Mouse (Mus musculus) Patski (cell line): ENCODE data around the gene Creg1. TPM values are rescaled to one million over a fixed set of nuclear protein-coding genes. Genes with fewer than 3 reads are reported as not detected.
A peak's percentile ranks its signal among the peaks of the same experiment; 100 is the strongest.

Experiments used
- ATAC-seq: fragments of 100-300 bp; one replicate; pipeline ENCODE4 v1.8.0; 2021
- CTCF ChIA-PET: fragments of 350-600 bp; sonication (Branson Sonifier 250); formaldehyde crosslinking; loops from one replicate; lab custom pipeline; 2022; ENCODE audit warnings: inconsistent platforms; lab: Charles Lee
- POLR2A ChIA-PET: fragments of 350-600 bp; sonication (Branson Sonifier 250); formaldehyde crosslinking; loops from one replicate; lab custom pipeline; 2022; ENCODE audit warnings: antibody characterized with exemption, inconsistent platforms; lab: Charles Lee
- DNase-seq: peaks from one replicate; pipeline ENCODE4 v3.0.0-alpha.2; 2011; ENCODE audit warnings: low read depth, low spot score
- H3K27me3 ChIP-seq: fragments of 371-371 bp; one replicate; pipeline ENCODE4 v1.5.1; 2021
- CTCF ChIP-seq: fragments of 100-300 bp; IDR thresholded peaks from one replicate; pipeline ENCODE4 v1.5.1; 2021
- in situ Hi-C: fragments of 300-500 bp; cut with MboI; formaldehyde crosslinking; loops from 3 replicates; pipeline ENCODE4 v1.11.1; 2018; ENCODE audit warnings: low pct_unique_long_range_greater_than_20kb, mixed read lengths
- polyA plus RNA-seq: library from polyadenylated mRNA; unstranded; gene quantifications from one replicate; pipeline ENCODE4 v1.2.3, GENCODE M21; 2021

Creg1 gene
- polyA plus RNA-seq, 1 experiment from 2014 or later = 26.5 TPM

DNA sequence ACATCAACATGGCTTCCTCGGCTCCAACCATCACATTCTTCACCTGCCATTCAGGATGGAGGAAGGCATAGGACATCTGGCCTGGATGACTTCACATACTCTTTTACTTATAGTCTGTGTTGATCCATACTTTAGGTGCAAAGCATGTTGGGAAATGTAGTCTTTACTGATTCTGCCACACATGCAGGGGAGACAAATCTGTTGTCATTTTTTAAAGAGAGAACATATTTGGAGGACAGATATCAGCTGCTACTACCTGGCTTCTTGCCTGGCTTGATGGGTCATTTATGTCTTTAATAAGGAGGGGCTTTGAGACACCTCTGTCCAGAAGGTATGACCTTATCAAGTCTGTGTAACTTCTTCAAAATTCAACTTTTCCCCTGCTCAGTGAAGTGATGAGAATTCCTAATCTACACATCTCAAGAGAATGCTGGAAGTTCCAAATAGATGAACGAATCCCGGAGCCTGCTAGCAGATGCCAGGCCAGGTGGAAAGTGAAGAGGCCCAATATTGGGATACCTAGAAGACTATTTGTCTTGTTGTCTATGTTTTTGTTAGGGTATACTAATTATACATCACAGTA is 35.4 kb upstream of the Creg1 start:
- ChIA-PET CTCF (interaction anchor here (1.3 kb wide), 1 partner anchor 60 kb away, joined by 3 read pairs; no protein-coding TSS in a partner anchor), POLR2A (no interaction called here)
- in situ Hi-C loops = no loop called here
- DNase-seq (no peak), ATAC-seq (no peak)
- no peaks in the 10 kb centered on the region for H3K27me3 ChIP-seq
- TF ChIP-seq CTCF = no peak

DNA sequence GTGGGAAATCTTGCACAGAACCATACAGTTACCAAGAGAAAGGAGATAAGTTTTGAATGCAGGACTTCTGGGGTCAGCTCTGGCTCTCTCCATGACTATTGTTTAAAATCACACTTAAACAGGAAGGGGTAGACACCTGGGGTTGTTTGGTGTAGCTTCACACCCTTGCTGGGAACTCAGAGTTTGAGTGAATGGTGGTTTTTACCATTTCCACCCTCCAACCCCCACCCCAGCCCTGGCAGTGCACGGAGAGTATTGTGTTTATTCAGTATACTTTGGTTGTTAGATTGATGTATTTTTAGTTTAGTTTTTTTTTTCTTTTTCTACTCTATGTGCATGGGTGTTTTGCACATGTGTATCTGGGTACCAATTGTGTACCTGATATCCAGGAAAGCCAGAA is 33.4 kb upstream of the Creg1 start:
- DNase-seq = no peak
- POLR2A ChIA-PET = interaction anchor here (0.6 kb wide), 1 partner anchor 193 kb away, joined by 4 read pairs; no protein-coding TSS in a partner anchor
- ATAC-seq = no peak
- in situ Hi-C loops = no loop called here
- H3K27me3 ChIP-seq = peaks cover 3% of the 10 kb centered on the region
- CTCF ChIA-PET = interaction anchor here (1.1 kb wide), 1 partner anchor 41 kb away, joined by 3 read pairs; no protein-coding TSS in a partner anchor
- no peak for TF ChIP-seq CTCF

DNA sequence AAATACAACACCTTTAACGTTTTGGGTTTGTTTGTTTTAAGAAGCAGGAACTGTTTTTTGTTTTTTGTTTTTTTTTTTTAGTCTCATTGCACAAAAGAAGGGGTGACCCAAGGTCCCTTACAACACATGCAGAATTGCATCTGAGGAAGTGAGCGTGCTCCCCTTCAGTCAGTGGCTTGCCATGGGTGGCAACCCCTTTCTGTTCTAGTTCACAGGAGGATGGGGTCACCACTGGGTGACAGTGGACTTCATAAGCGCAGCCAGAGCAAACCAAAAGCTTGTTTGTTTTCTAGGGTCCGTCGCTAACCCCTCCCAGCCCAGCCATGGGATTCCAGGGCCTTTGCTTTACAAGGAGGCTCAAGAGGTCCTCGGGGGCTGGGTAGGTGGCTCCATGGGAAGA is 32.0 kb upstream of the Creg1 start:
- ChIA-PET CTCF (no interaction called here), POLR2A (no interaction called here)
- no peak for ATAC-seq
- H3K27me3 ChIP-seq = peaks cover 4% of the 10 kb centered on the region
- no peak for DNase-seq
- no peak for TF ChIP-seq CTCF
- in situ Hi-C loops = no loop called here

DNA sequence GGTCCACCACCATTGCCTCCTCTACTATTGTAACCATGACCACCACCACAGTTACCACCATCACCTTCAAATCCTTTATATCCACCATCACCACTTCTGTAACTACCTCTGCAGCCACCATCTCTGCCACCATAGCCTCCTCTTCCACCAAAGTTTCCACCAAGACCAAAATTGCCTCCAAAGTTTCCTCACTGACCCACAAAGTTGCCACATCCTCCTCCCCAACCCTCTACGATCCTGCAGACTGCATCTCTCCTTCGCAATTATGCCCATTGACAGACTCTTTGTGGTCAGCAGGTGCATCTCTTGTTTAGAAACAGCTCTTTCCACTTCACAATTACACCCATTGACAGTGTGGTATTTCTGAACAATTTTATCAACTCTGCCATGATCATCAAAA is 28.7 kb upstream of the Creg1 start:
- ChIA-PET CTCF (interaction anchor here (1.2 to 3.8 kb wide), 6 partner anchors 14 to 151 kb away, joined by 3 to 32 read pairs (median 6); no protein-coding TSS in a partner anchor), POLR2A (interaction anchor here (0.9 to 1.1 kb wide), 2 partner anchors 68 to 72 kb away, joined by 3 to 4 read pairs; no protein-coding TSS in a partner anchor)
- no peak for DNase-seq
- no peak for ATAC-seq
- in situ Hi-C loops = loop anchor here (5.0 kb wide), 2 partner anchors 73 to 153 kb away; no protein-coding TSS in a partner anchor
- H3K27me3 ChIP-seq = peaks cover 21% of the 10 kb centered on the region
- no peak for TF ChIP-seq CTCF

DNA sequence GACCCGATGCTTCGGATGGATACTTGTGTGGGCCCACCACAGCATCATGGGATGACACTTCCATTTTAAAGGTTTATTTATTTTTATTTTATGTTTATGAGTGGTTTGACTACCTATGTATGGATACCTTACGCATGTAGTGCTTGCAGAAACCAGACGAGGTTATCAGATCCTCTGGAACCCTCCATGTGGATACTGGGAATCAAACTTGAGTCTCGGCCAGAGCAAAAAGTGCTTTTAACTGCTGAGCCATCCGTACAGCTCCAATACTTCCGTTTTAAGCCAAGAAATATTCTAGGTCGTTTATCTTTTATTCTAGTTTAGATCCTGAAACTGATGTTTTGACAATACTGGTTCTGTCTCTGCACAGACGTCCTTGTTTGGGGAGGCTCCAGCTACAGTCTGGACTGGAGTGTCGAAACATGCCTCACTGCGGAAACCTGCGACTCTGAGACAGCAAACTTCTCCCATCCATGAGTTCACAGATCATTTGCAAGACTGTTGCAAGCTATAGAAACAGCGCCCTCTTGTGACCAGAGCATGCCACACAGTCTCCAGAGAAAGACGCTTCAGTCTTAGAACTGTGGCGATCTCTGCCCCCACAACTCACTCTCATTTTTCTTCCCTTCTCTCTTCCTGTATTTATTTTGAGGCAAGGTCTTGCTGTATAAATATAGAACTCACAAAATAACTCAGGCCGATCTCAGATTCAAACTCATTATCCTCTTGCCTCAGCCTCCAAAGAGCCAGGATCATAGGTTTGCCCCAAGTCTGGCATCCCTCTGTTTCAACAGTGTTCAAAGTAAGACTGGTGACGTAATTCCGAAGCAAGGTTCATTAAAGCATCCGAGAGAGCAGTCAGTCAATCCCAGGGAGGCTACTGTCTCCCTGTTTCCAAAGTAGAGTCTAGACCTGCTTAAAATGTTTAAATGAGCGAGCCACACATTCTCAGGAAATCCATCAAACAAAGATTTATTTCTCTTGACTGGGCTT is 27.4 kb upstream of the Creg1 start:
- in situ Hi-C loops = loop anchor here (5.0 kb wide), 2 partner anchors 74 to 154 kb away; no protein-coding TSS in a partner anchor
- ATAC-seq = peak; percentile 57
- DNase-seq = peak; percentile 37
- CTCF ChIA-PET = interaction anchor here (0.6 to 3.8 kb wide), 10 partner anchors 12 to 153 kb away, joined by 3 to 32 read pairs (median 4); no protein-coding TSS in a partner anchor
- TF ChIP-seq CTCF = peak; percentile 94
- POLR2A ChIA-PET = interaction anchor here (0.7 to 1.1 kb wide), 3 partner anchors 71 to 161 kb away, joined by 3 read pairs; no protein-coding TSS in a partner anchor
- peaks cover 23% of the 10 kb centered on the region for H3K27me3 ChIP-seq

DNA sequence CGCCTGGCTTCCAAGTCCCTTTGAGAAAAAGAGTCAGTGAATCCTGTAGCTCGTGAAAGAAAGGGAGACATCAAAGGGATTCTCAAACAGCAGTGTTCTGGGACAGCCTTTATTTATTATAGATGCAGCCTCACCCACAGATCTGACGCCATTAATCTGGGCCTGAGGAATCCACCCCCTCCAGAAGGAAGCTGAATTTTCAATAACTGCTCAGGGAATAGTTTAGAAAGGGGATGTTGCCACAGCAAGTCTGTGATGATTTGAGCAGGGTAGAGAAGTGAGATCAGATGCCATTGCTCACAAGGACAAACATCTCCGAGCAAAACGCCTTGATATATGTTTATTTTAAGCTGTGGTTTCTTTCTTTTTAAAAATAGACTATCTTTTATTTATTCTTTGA is 26.1 kb upstream of the Creg1 start:
- no peak for TF ChIP-seq CTCF
- H3K27me3 ChIP-seq = peaks cover 23% of the 10 kb centered on the region
- DNase-seq (no peak), ATAC-seq (no peak)
- CTCF ChIA-PET = interaction anchor here (1.6 to 3.8 kb wide), 3 partner anchors 16 to 79 kb away, joined by 3 to 32 read pairs (median 12); no protein-coding TSS in a partner anchor
- POLR2A ChIA-PET = no interaction called here
- in situ Hi-C loops = loop anchor here (5.0 kb wide), 2 partner anchors 75 to 155 kb away; no protein-coding TSS in a partner anchor

DNA sequence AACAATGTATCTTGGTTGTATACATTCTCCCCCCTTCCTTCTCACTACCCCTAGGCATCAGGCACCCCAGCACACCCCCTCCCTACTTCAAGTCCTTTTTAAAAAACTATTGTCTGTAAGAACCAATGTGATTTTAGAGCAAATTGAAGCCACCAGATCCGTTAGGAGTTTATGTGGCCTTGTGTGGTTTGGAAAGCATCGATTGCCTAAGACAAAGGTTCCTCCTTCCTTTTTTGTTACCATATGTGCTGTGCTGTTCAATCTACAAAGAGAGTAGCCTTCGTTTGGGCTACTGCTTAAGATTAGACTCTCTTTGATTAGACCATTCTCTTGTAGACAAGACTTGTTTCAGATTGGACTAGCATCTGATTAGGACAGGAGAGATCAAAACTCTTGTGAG is 25.7 kb upstream of the Creg1 start:
- ChIA-PET POLR2A (no interaction called here), CTCF (interaction anchor here (1.6 kb wide), 1 partner anchor 16 kb away, joined by 3 read pairs; no protein-coding TSS in a partner anchor)
- peaks cover 23% of the 10 kb centered on the region for H3K27me3 ChIP-seq
- in situ Hi-C loops = loop anchor here (5.0 kb wide), 2 partner anchors 76 to 156 kb away; no protein-coding TSS in a partner anchor
- TF ChIP-seq CTCF = no peak
- ATAC-seq (no peak), DNase-seq (no peak)

DNA sequence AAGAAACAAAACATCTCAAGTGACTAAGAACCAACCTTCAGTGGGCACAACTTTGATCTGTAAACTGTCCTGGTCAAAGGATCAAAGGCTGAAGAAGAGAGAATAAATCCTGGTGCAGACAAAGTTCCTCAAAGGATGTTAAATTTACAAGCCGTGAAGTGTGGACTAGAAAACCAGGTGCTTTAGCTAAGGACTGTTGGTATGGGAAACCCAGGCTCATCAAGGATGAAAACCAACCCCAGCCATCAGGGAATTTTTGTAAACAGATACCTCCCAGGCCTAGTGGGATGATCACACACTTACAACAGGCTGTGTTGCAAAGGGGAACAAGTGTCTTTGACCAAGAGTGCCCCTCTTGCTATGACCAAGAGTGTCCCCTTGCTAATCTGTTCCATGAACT is 24.6 kb upstream of the Creg1 start:
- TF ChIP-seq CTCF = no peak
- in situ Hi-C loops = loop anchor here (5.0 kb wide), 2 partner anchors 77 to 157 kb away; no protein-coding TSS in a partner anchor
- ATAC-seq (no peak), DNase-seq (no peak)
- CTCF ChIA-PET = no interaction called here
- POLR2A ChIA-PET = no interaction called here
- peaks cover 23% of the 10 kb centered on the region for H3K27me3 ChIP-seq

DNA sequence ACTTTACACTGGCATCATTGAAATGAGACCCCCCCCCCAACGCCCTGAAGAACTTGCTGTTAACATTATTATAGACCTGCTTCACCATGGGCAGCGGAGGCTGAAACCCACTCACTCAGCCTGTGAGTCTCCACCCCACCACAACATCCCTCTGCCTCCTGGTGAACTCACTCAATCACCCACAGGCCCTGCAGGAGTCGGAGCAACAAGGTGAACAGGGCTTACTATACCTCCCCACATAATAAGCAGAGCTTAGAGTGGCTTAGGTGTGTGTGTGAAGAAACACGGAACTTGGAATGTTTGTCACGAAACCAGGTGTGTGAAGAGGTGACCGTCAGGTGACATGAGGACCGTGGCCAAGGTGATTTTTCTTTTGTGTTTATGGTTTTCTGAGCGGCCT is 21.6 kb upstream of the Creg1 start:
- DNase-seq (no peak), ATAC-seq (no peak)
- no peak for TF ChIP-seq CTCF
- ChIA-PET CTCF (interaction anchor here (1.8 to 1.9 kb wide), 2 partner anchors 29 to 81 kb away, joined by 4 read pairs; no protein-coding TSS in a partner anchor), POLR2A (no interaction called here)
- H3K27me3 ChIP-seq = peaks cover 19% of the 10 kb centered on the region
- in situ Hi-C loops = no loop called here

DNA sequence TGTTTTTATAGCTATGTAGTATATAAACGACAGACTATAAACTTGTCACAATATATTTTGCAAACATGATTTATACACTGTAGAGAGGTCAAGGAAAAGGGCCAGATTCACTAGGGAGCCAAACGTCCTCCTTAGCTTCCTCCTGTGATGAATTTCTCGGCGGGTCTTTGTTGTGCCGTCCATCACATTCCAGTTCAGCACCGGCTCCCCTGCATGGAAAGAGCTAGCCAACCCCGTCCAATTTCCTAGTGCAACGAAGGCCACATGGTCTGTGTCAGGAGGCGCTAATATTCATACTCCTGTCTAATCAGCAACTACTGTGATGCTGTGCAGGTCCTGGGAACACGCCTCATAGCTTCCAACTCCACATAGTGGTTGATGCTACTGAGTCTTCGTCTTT is 15.5 kb upstream of the Creg1 start:
- TF ChIP-seq CTCF = no peak
- POLR2A ChIA-PET = no interaction called here
- H3K27me3 ChIP-seq = peaks cover 19% of the 10 kb centered on the region
- no peak for ATAC-seq
- DNase-seq = no peak
- in situ Hi-C loops = no loop called here
- CTCF ChIA-PET = interaction anchor here (1.3 kb wide), 1 partner anchor 12 kb away, joined by 3 read pairs; no protein-coding TSS in a partner anchor
